Mouse (Mus musculus) liver, postnatal 0 days (tissue): ENCODE data around the gene Agpat3. TPM values are rescaled to one million over a fixed set of nuclear protein-coding genes. Genes with fewer than 3 reads are reported as not detected.

Experiments used
- ATAC-seq: fragments of 200-750 bp; cut with Nextera tagmentation; 2 replicates; pipeline ENCODE4 v1.8.0; 2017; ENCODE audit warnings: mild to moderate bottlenecking, moderate library complexity
- DNase-seq: peaks from one replicate; pipeline ENCODE4 v3.0.0-alpha.2; 2016
- H3K27ac ChIP-seq: fragments of 300-500 bp; sonication (generic); 2 replicates; pipeline ENCODE4 v1.5.1; 2014; ENCODE audit warnings: antibody characterized with exemption, moderate library complexity, mild to moderate bottlenecking, low read depth
- H3K27me3 ChIP-seq: fragments of 300-500 bp; sonication (generic); 2 replicates; pipeline ENCODE4 v1.6.1; 2014; ENCODE audit warnings: low read length, control low read depth, mixed read lengths; ENCODE audit not compliant: insufficient read depth
- H3K36me3 ChIP-seq: fragments of 300-500 bp; sonication (generic); replicated peaks from 2 replicates; pipeline ENCODE4 v1.6.1; 2014; ENCODE audit warnings: mild to moderate bottlenecking, control low read depth, low read length, moderate library complexity, mixed read lengths; ENCODE audit not compliant: insufficient read depth
- H3K4me1 ChIP-seq: fragments of 300-500 bp; sonication (generic); 2 replicates; pipeline ENCODE4 v1.6.1; 2014; ENCODE audit warnings: antibody characterized with exemption, mild to moderate bottlenecking, control low read depth; ENCODE audit not compliant: insufficient read depth
- H3K4me2 ChIP-seq: fragments of 300-500 bp; sonication (generic); 2 replicates; pipeline ENCODE4 v1.6.1; 2014; ENCODE audit warnings: low read depth, mild to moderate bottlenecking, low read length, moderate library complexity, mixed read lengths
- H3K4me3 ChIP-seq: fragments of 300-500 bp; sonication (generic); 2 replicates; pipeline ENCODE4 v1.5.1; 2014; ENCODE audit warnings: low read depth, low read length
- H3K9ac ChIP-seq: fragments of 300-500 bp; sonication (generic); replicated peaks from 2 replicates; pipeline ENCODE4 v1.6.1; 2014; ENCODE audit warnings: mild to moderate bottlenecking, moderate library complexity
- H3K9me3 ChIP-seq: fragments of 300-500 bp; sonication (generic); 2 replicates; pipeline ENCODE4 v1.6.1; 2016; ENCODE audit warnings: mild to moderate bottlenecking, control low read depth, low read length, mixed read lengths
- CTCF ChIP-seq: sonication (generic); IDR thresholded peaks from 2 replicates; pipeline ENCODE4 v1.5.1; 2016; ENCODE audit warnings: antibody characterized with exemption, low read depth
- EP300 ChIP-seq: IDR thresholded peaks from 2 replicates; pipeline ENCODE4 v1.6.1; 2016; ENCODE audit warnings: antibody characterized with exemption, low read depth, mild to moderate bottlenecking
- WGBS: fragments of 180-500 bp; shearing (Covaris S2); extraction: QIAGEN DNeasy Blood & Tissue Kit; methylation state at CpG from one replicate; pipeline ENCODE4 v1.1.7; 2014; ENCODE audit not compliant: insufficient replicate concordance; 5-methylcytosine and 5-hydroxymethylcytosine counted together
- polyA plus RNA-seq: library from polyadenylated mRNA; unstranded; fragments of >200 nt; fragmentation: Nextera tagmentation; extraction: Ambion mirVana; gene quantifications from 2 replicates; pipeline ENCODE4 v1.2.1, GENCODE M21; 2015

Agpat3 gene
- polyA plus RNA-seq, 1 experiment from 2014 or later, result 154 TPM

DNA sequence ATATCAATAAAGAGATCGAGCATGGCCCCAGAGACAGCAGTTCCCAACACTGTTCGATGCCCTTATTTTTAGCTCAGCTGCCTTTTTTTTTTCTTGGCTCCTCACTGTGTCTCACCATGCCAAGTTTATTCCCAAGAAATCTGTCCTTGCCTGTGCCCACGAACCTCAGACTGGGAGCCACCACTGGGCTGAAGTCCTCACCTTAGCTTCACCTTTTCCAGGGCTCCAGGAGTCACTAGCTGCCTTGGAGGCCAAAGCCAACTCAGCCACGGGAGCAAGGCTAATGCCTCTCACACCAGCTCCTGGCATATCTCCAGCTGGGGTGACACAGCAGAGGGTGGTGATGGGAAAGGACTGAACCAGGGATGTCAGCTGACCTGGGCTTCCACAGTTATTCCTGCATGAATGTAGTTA lies 96.6 kb downstream of the Agpat3 start:
- Histone ChIP-seq H3K4me1 (peaks cover 10% of the 10 kb centered on the region; the same call in 1 of the 2 replicates), H3K9ac (no peak overlapping the region), H3K4me3 (no peak overlapping the region), H3K27ac (peak overlapping the region; percentile 26; the same call in 1 of the 2 replicates), H3K36me3 (no peaks in the 10 kb centered on the region), H3K4me2 (no peak overlapping the region), H3K27me3 (0 out of 2 replicates have a peak, but pooled peaks cover 4% of the 10 kb centered on the region), H3K9me3 (no peaks in the 10 kb centered on the region)
- peak; percentile 78 for ATAC-seq
- TF ChIP-seq CTCF (no peak), EP300 (no peak)
- peak; percentile 80 for DNase-seq
- WGBS, result 56% methylated on average over 4 of the region's 4 CpGs

DNA sequence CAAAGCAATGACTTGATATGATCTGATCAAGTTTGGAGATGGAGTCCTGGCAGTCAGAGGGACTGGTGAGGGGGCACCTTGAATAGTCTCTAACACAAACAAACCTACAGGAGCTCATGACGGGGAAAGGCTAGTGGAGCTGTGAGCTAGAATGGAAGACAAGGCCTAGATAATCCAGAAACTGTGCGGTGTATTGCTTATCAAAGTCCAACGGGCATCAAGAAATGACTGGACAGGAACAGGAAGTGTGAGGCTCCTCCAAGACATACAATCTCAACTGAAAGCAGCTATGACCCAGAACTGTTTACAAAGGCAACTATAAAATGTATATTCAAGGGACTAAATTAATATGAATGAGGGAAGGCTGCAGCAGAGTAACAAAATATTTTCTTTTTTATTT lies 105.1 kb downstream of the Agpat3 start:
- Histone ChIP-seq H3K4me1 (peaks cover 24% of the 10 kb centered on the region), H3K4me3 (no peak overlapping the region), H3K36me3 (no peaks in the 10 kb centered on the region), H3K9me3 (no peaks in the 10 kb centered on the region), H3K27ac (0 out of 2 replicates have a peak overlapping the region, but pooled peaks have one; percentile 2), H3K27me3 (no peaks in the 10 kb centered on the region), H3K9ac (no peak overlapping the region), H3K4me2 (no peak overlapping the region)
- DNase-seq (no peak), ATAC-seq (no peak)
- WGBS, result 44% methylated on average over 3 of the region's 3 CpGs
- TF ChIP-seq EP300, result no peak
- TF ChIP-seq CTCF, result no peak

DNA sequence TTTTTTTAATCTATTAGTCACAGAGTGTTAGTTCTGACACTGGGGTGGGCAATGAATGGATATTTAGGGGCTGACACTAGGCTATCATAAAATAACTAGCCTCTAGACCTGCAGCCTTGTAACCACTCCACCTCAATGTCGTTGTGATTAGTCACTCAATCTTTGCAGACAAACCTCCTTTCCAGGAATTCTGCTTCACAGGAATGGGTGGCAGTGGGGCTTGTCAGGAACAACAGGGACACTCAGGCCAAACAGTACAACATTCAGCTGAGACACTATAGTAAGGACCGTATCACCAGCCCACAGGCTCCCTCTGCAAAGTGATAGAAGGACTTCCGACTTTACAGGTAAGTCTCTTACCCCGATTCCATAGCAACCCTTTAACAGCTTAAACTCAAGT lies 105.6 kb downstream of the Agpat3 start:
- Histone ChIP-seq H3K27me3 (no peaks in the 10 kb centered on the region), H3K4me3 (no peak overlapping the region), H3K9me3 (no peaks in the 10 kb centered on the region), H3K4me2 (no peak overlapping the region), H3K36me3 (no peaks in the 10 kb centered on the region), H3K9ac (no peak overlapping the region), H3K4me1 (peaks cover 28% of the 10 kb centered on the region), H3K27ac (no peak overlapping the region)
- WGBS, result 68% methylated on average over 4 of the region's 4 CpGs
- no peak for ATAC-seq
- TF ChIP-seq EP300 (no peak), CTCF (no peak)
- DNase-seq, result no peak

DNA sequence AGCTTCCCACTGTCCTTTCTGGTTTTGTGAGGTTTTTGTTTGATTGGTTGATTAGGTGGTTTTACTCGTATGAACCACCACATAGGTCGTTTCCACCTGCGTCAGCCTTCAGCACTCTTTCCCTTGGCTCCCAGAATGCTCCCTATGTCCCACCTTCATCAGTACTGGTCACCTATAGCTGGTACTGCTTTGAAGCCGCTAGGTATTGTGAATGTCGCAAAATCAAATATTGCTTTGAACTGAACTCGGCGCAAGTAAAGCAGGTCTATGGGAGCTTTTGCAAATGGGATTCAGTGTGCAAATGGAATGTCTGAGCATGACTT lies 107.1 kb downstream of the Agpat3 start:
- Histone ChIP-seq H3K36me3 (no peaks in the 10 kb centered on the region), H3K9ac (peak overlapping the region; percentile 90), H3K4me3 (peak overlapping the region; percentile 88), H3K27ac (peak overlapping the region; percentile 88), H3K4me2 (peak overlapping the region; percentile 81), H3K27me3 (no peaks in the 10 kb centered on the region), H3K4me1 (peaks cover 29% of the 10 kb centered on the region), H3K9me3 (no peaks in the 10 kb centered on the region)
- ATAC-seq (no peak; the same call in 1 of the 2 replicates), DNase-seq (no peak)
- 15% methylated on average over 7 of the region's 7 CpGs for WGBS
- TF ChIP-seq CTCF, result no peak
- no peak for TF ChIP-seq EP300

DNA sequence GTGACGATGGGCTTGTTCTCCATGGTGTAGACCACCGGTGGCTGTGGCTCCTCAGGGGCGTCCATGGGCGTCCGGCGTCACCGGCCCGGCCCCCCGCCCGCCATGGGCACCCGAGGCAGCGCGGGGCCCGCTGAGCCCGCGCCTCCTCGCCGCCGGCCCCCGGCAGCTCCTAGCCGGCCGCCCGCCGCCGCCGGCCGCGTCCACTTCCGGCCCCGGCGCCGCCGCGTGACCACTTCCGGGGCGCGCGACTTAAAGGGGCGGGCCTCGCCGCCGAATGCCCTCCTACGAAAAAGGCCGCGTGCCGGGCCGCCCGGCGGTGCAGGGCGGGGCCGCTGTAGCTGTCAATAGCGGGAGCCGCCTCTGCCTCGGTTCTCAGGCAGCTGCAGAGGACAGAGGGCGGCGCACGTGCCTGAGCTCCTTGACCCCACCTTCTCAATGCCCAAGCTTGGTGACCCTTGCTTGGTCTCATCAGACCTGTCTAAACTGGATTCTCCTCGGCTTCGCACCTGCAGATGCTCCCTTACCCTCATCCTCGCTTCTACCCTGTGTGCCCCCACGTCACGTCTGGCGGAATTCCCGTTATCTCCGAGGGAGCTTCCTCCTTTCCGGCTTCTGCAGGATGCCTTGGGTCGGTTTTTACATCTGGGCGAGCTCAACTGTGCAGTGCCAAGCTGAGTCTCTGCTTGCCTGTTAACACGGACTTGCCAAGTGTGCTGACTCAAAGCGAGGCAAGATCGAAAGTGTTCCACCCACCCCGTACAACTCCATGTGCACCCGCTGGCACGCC lies 107.7 kb downstream of the Agpat3 start, which contains the start of gene Trappc10:
Trappc10 (minus strand) TSS at position 204 of the 787 bp plus-strand sequence.
- DNase-seq (peak; percentile 93), ATAC-seq (peak; percentile 96)
- Histone ChIP-seq H3K27me3 (no peaks in the 10 kb centered on the region), H3K4me1 (peaks cover 29% of the 10 kb centered on the region), H3K9ac (peak within 1 kb of the TSS; percentile 90), H3K9me3 (no peaks in the 10 kb centered on the region), H3K27ac (peak within 1 kb of the TSS; percentile 88), H3K4me2 (peak within 1 kb of the TSS; percentile 81), H3K4me3 (peak within 1 kb of the TSS; percentile 88), H3K36me3 (no peaks in the 10 kb centered on the region)
- WGBS, result under 1% methylated on average over 37 of the region's 74 CpGs
- no peak for TF ChIP-seq EP300
- TF ChIP-seq CTCF, result peak; percentile 14; the same call in 1 of the 2 replicates

DNA sequence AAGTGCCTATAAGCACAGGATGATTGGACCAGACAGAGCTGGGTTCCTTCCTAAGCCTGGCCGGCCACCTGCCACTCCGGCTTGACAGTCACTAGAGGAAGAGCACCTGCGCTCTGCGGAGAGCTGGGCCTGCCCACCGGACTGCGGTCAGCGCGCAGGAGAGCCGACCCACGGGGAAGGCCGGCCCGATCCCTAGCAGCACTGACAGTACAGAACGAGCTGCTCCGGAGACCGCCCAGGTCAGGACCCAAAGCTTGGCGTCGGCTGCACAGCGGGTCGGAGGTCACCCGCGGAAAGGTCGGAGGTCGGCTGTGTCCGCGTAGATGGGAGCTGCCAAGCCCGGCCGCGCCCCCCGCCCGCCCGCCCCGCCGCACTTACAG lies 108.2 kb downstream of the Agpat3 start:
- TF ChIP-seq CTCF, result no peak
- TF ChIP-seq EP300, result no peak
- ATAC-seq (peak; percentile 59), DNase-seq (peak; percentile 71)
- Histone ChIP-seq H3K4me1 (peaks cover 29% of the 10 kb centered on the region), H3K36me3 (no peaks in the 10 kb centered on the region), H3K9me3 (no peaks in the 10 kb centered on the region), H3K27me3 (no peaks in the 10 kb centered on the region), H3K4me2 (peak overlapping the region; percentile 81), H3K4me3 (peak overlapping the region; percentile 88), H3K9ac (peak overlapping the region; percentile 90), H3K27ac (peak overlapping the region; percentile 88)
- 0% methylated on average over 31 of the region's 33 CpGs for WGBS
